Mouse (Mus musculus): Measurements from ENCODE around the gene Cfap221. TPM values are rescaled to one million over a fixed set of nuclear protein-coding genes. Genes with fewer than 3 reads are reported as not detected.

Cfap221 gene
- total and polyA plus RNA-seq, 2 experiments from 2014 or later = 0.24 to 1.1 TPM

- Histone ChIP-seq H3K36me3 (ENCODE audit: insufficient read depth) (no peaks in the 10 kb centered on the region), H3K4me2 (ENCODE audit: low read depth) (peak within 1 kb of the TSS; percentile 71), H3K4me3 (ENCODE audit: low read depth, low read length) (peak within 1 kb of the TSS; percentile 34), H3K27me3 (ENCODE audit: insufficient read depth, low read length) (peaks cover 4% of the 10 kb centered on the region; the same call in 1 of the 2 replicates), H3K9me3 (ENCODE audit: low read length) (no peaks in the 10 kb centered on the region), H3K4me1 (ENCODE audit: insufficient read depth) (0 out of 2 replicates have a peak, but pooled peaks cover 3% of the 10 kb centered on the region), H3K9ac (0 out of 2 replicates have a peak within 1 kb of the TSS, but pooled peaks have one; percentile 35), H3K27ac (ENCODE audit: low read depth, low read length) (no peak within 1 kb of the TSS)
- 2% methylated on average over 38 of the region's 39 CpGs for WGBS
- DNase-seq (peak; percentile 22), ATAC-seq (peak; percentile 78)
- no peak for TF ChIP-seq CTCF (IDR thresholded peaks at IDR 0.05; ENCODE audit: low read depth)
Measured at GRCm38 (mm10) chr1:120006844-120007790, 10.1 kb upstream of the Cfap221 start, which contains the start of gene Sctr. TSS of gene Sctr (plus strand) at chr1:120006894.

DNA sequence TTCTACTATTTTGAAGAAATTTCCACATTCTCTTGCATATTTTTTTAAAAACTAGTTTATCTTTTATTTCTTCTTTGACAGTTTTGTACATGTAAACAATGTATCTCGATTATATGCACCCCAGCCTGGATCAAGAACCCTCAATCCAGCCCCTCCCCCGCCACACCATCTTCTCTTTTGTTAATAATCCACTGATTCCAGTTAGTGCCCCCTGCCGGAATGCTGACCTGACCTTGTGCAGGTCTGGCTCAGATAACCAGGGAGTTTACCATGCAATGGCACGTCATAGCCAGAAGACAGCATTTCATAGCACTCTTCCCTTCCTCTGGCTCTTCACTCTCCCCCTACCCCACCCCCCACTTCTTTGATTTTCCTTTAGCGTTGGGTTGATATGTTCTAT, 610 bp upstream of the Cfap221 start:
- DNase-seq = no peak
- ATAC-seq = no peak
- Histone ChIP-seq H3K4me2 (ENCODE audit: low read depth) (peak overlapping the region; percentile 59), H3K4me3 (ENCODE audit: low read depth, low read length) (peak overlapping the region; percentile 41; the same call in 1 of the 2 replicates), H3K9me3 (ENCODE audit: low read length) (no peaks in the 10 kb centered on the region), H3K4me1 (ENCODE audit: insufficient read depth) (no peaks in the 10 kb centered on the region), H3K27me3 (ENCODE audit: insufficient read depth, low read length) (no peaks in the 10 kb centered on the region), H3K9ac (no peak overlapping the region), H3K27ac (ENCODE audit: low read depth, low read length) (no peak overlapping the region), H3K36me3 (ENCODE audit: insufficient read depth) (no peaks in the 10 kb centered on the region)
- peak; percentile 20; the same call in 1 of the 2 replicates for TF ChIP-seq CTCF (IDR thresholded peaks at IDR 0.05; ENCODE audit: low read depth)
- WGBS = 27% methylated on average over 5 of the region's 5 CpGs

GRCm38 (mm10) chr1:119986555-119986954, 10.5 kb downstream of the Cfap221 start:
- H3K27ac ChIP-seq (ENCODE audit: low read depth, low read length) = no peak overlapping the region
- H3K4me2 ChIP-seq (ENCODE audit: low read depth) = no peak overlapping the region
- no peaks in the 10 kb centered on the region for H3K4me1 ChIP-seq (ENCODE audit: insufficient read depth)
- no peak for TF ChIP-seq CTCF (IDR thresholded peaks at IDR 0.05; ENCODE audit: low read depth)
- H3K9me3 ChIP-seq (ENCODE audit: low read length) = no peaks in the 10 kb centered on the region
- H3K9ac ChIP-seq = no peak overlapping the region
- H3K27me3 ChIP-seq (ENCODE audit: insufficient read depth, low read length) = no peaks in the 10 kb centered on the region
- 68% methylated on average over 5 of the region's 5 CpGs for WGBS
- no peak for ATAC-seq
- no peak for DNase-seq
- H3K36me3 ChIP-seq (ENCODE audit: insufficient read depth) = no peaks in the 10 kb centered on the region
- no peak overlapping the region for H3K4me3 ChIP-seq (ENCODE audit: low read depth, low read length)

GRCm38 (mm10) chr1:119975141-119975540, 21.9 kb downstream of the Cfap221 start:
- no peak for ATAC-seq
- Histone ChIP-seq H3K4me3 (ENCODE audit: low read depth, low read length) (no peak overlapping the region), H3K4me1 (ENCODE audit: insufficient read depth) (no peaks in the 10 kb centered on the region), H3K4me2 (ENCODE audit: low read depth) (no peak overlapping the region), H3K9ac (no peak overlapping the region), H3K9me3 (ENCODE audit: low read length) (peaks cover 2% of the 10 kb centered on the region; the same call in 1 of the 2 replicates), H3K27ac (ENCODE audit: low read depth, low read length) (no peak overlapping the region), H3K27me3 (ENCODE audit: insufficient read depth, low read length) (no peaks in the 10 kb centered on the region), H3K36me3 (ENCODE audit: insufficient read depth) (no peaks in the 10 kb centered on the region)
- DNase-seq = no peak
- TF ChIP-seq CTCF (IDR thresholded peaks at IDR 0.05; ENCODE audit: low read depth) = no peak
- WGBS = 80% methylated on average over 4 of the region's 4 CpGs

DNA sequence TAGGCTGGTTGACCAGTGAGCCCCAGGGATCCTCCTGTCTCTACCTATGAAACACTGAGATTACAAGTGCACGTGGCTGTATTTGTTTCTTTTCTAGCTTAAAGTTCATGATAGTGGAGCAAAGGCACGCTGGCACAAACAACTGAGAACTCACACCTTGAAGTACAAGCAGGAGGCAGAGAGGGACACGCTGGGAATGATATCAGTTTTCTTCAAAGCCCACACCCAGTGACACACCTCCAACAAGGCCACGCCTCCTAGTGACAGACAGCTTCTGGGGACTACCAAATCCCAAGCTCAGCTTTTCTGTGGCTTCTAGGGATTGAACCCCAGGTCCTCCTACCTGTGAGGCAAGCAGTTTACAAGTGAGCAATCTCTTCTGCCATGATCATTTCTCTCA, 23.9 kb downstream of the Cfap221 start:
- no peak overlapping the region for H3K4me3 ChIP-seq (ENCODE audit: low read depth, low read length)
- H3K36me3 ChIP-seq (ENCODE audit: insufficient read depth) = no peaks in the 10 kb centered on the region
- 47% methylated on average over 4 of the region's 4 CpGs for WGBS
- H3K27ac ChIP-seq (ENCODE audit: low read depth, low read length) = no peak overlapping the region
- no peaks in the 10 kb centered on the region for H3K4me1 ChIP-seq (ENCODE audit: insufficient read depth)
- H3K4me2 ChIP-seq (ENCODE audit: low read depth) = no peak overlapping the region
- ATAC-seq = no peak
- H3K9me3 ChIP-seq (ENCODE audit: low read length) = no peaks in the 10 kb centered on the region
- H3K27me3 ChIP-seq (ENCODE audit: insufficient read depth, low read length) = no peaks in the 10 kb centered on the region
- no peak for DNase-seq
- H3K9ac ChIP-seq = no peak overlapping the region
- TF ChIP-seq CTCF (IDR thresholded peaks at IDR 0.05; ENCODE audit: low read depth) = no peak

- DNase-seq = no peak
- Histone ChIP-seq H3K27me3 (ENCODE audit: insufficient read depth, low read length) (no peaks in the 10 kb centered on the region), H3K9ac (no peak overlapping the region), H3K4me3 (ENCODE audit: low read depth, low read length) (no peak overlapping the region), H3K4me1 (ENCODE audit: insufficient read depth) (no peaks in the 10 kb centered on the region), H3K9me3 (ENCODE audit: low read length) (no peaks in the 10 kb centered on the region), H3K4me2 (ENCODE audit: low read depth) (no peak overlapping the region), H3K27ac (ENCODE audit: low read depth, low read length) (no peak overlapping the region), H3K36me3 (ENCODE audit: insufficient read depth) (no peaks in the 10 kb centered on the region)
- ATAC-seq = no peak
- no peak for TF ChIP-seq CTCF (IDR thresholded peaks at IDR 0.05; ENCODE audit: low read depth)
- 63% methylated on average over 12 of the region's 12 CpGs for WGBS
Measured at GRCm38 (mm10) chr1:119965804-119966514, 31.1 kb downstream of the Cfap221 start.
